Mouse (Mus musculus): ENCODE measurements around the gene Atg4a-ps. TPM values are rescaled to one million over a fixed set of nuclear protein-coding genes. Genes with fewer than 3 reads are reported as not detected.

Gene Atg4a-ps
- polyA plus RNA-seq, 1 experiment from 2014 or later = 0.29 TPM

DNA sequence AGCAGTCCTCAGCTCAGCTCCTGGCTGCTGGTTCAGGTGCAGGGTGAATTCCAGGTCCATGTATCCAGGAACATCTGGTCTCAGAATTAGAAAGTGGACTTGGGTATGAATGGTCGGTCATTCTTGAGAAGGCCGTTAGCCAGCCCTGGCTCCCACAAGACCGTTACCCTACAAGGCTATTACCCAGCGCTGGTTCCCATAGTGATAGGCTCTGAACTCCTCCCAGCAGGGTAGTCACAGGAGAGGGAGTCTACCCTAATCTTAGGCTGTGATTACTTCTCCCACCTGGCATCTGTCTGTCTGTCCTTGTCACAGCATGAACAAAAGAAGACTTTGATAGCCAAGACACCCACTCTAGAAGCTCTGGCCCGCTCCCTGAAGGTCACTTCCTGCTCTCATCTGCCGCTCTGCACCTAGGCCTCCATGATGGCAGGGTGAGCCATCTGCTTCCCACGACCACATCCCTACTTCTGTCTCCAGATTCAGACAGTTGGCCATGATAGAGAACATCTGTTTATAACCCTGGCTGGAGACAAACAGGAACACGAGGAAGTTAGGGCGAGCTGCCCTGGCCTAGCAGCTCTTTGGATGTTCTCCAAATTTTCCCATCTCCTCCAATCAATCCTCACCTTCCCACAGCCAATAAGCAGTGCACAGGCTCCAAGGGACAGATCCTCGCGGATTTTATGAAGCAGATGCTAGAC, 1.4 kb upstream of the Atg4a-ps start:
- Histone ChIP-seq H3K4me2 (ENCODE audit: low read depth, low read length) (no peak overlapping the region), H3K27ac (replicated peaks; ENCODE audit: low read depth, low read length) (no peak overlapping the region), H3K27me3 (ENCODE audit: control insufficient read depth, insufficient read depth, low read length) (no peaks in the 10 kb centered on the region), H3K4me3 (ENCODE audit: low read depth, low read length) (no peak overlapping the region), H3K36me3 (replicated peaks; ENCODE audit: control insufficient read depth, insufficient read depth, low read depth, low read length) (no peaks in the 10 kb centered on the region), H3K4me1 (ENCODE audit: control insufficient read depth, insufficient read depth, low read length) (no peaks in the 10 kb centered on the region), H3K9ac (replicated peaks; ENCODE audit: low read length) (no peak overlapping the region), H3K9me3 (replicated peaks; ENCODE audit: control insufficient read depth, low read length) (no peaks in the 10 kb centered on the region)
- no peak for ATAC-seq (replicated peaks; ENCODE audit: insufficient number of reproducible peaks, low FRiP score, low TSS enrichment, low read depth)
- DNase-seq (ENCODE audit: low spot score) = no peak
- 84% methylated on average over 11 of the region's 11 CpGs for WGBS

DNA sequence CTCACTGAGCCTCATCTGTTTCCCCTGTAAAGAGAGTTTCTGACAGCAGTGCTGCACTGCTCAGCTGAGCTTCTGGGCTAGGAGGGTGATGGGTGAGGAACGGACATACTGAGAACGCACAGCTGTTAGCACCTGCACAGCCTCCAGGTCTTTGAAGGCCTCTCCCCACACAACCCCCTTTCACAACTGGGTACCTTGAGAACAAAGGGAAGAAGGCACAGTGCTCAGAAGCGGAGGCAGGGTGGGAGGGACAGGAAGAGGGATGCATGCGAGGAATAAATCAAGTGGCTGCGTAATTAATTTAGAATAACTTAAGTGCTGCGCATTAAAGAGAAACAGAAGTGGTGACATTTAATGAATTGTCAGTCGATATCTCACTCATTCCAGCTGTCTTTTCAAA, 4.6 kb downstream of the Atg4a-ps start:
- Histone ChIP-seq H3K4me3 (ENCODE audit: low read depth, low read length) (no peak overlapping the region), H3K9me3 (replicated peaks; ENCODE audit: control insufficient read depth, low read length) (no peaks in the 10 kb centered on the region), H3K27me3 (ENCODE audit: control insufficient read depth, insufficient read depth, low read length) (no peaks in the 10 kb centered on the region), H3K9ac (replicated peaks; ENCODE audit: low read length) (no peak overlapping the region), H3K36me3 (replicated peaks; ENCODE audit: control insufficient read depth, insufficient read depth, low read depth, low read length) (no peaks in the 10 kb centered on the region), H3K4me2 (ENCODE audit: low read depth, low read length) (no peak overlapping the region), H3K27ac (replicated peaks; ENCODE audit: low read depth, low read length) (no peak overlapping the region), H3K4me1 (ENCODE audit: control insufficient read depth, insufficient read depth, low read length) (no peaks in the 10 kb centered on the region)
- no peak for DNase-seq (ENCODE audit: low spot score)
- ATAC-seq (replicated peaks; ENCODE audit: insufficient number of reproducible peaks, low FRiP score, low TSS enrichment, low read depth) = no peak
- 66% methylated on average over 7 of the region's 7 CpGs for WGBS

DNA sequence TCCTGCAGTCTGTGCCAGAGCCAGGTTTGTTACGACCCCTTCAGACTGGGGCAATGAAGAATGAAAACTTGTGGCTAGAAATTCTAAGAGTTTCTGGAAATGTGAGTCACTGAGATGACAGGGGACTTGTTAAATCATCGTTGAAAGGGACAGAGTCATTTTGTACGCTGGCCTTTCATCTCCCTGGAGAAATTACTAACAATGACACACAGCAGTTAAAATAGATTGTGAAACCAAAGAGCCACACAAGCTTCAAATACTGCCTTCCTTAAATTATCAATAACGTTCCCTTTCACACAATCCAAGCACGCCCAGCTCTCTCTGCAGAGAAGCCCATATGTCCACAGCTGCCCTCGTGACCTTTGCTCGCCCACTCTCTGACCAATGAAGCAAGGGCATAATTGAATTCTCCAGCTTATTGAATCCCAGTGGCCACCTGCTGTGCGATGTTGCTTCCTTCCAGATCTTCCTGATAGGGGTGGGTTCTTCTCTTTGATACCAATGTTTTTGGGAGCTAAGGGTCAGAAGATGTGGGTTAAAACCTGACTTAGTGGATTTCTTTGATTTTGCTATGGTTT, 5.6 kb downstream of the Atg4a-ps start:
- Histone ChIP-seq H3K27me3 (ENCODE audit: control insufficient read depth, insufficient read depth, low read length) (no peaks in the 10 kb centered on the region), H3K9me3 (replicated peaks; ENCODE audit: control insufficient read depth, low read length) (no peaks in the 10 kb centered on the region), H3K4me2 (ENCODE audit: low read depth, low read length) (no peak overlapping the region), H3K36me3 (replicated peaks; ENCODE audit: control insufficient read depth, insufficient read depth, low read depth, low read length) (no peaks in the 10 kb centered on the region), H3K4me1 (ENCODE audit: control insufficient read depth, insufficient read depth, low read length) (no peaks in the 10 kb centered on the region), H3K9ac (replicated peaks; ENCODE audit: low read length) (no peak overlapping the region), H3K27ac (replicated peaks; ENCODE audit: low read depth, low read length) (no peak overlapping the region), H3K4me3 (ENCODE audit: low read depth, low read length) (no peak overlapping the region)
- ATAC-seq (replicated peaks; ENCODE audit: insufficient number of reproducible peaks, low FRiP score, low TSS enrichment, low read depth) (no peak), DNase-seq (ENCODE audit: low spot score) (no peak)
- WGBS = 42% methylated on average over 8 of the region's 8 CpGs

DNA sequence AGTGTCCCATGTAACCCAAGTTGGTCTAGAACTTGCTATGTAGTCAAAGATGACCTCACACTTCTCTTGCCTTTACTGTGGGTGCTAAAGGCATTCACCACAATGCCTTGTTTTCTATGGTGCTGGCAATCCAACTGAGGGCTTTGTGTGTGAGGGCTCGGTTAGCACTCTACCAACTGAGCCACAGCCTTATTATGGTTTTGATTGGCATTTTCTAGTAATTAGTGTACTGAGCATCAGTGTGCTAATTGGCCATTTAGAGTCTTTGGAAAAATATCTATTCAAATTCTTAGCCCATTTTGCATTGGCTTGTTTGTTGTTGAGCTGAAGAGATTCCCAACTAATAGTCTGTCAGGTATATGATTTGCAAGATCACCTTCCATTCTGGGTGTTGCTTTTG, 8.2 kb downstream of the Atg4a-ps start:
- DNase-seq (ENCODE audit: low spot score) = no peak
- 76% methylated on average over 1 of the region's 1 CpGs for WGBS
- H3K4me3 ChIP-seq (ENCODE audit: low read depth, low read length) = no peak overlapping the region
- no peak overlapping the region for H3K4me2 ChIP-seq (ENCODE audit: low read depth, low read length)
- H3K36me3 ChIP-seq (replicated peaks; ENCODE audit: control insufficient read depth, insufficient read depth, low read depth, low read length) = no peaks in the 10 kb centered on the region
- no peaks in the 10 kb centered on the region for H3K4me1 ChIP-seq (ENCODE audit: control insufficient read depth, insufficient read depth, low read length)
- H3K27me3 ChIP-seq (ENCODE audit: control insufficient read depth, insufficient read depth, low read length) = no peaks in the 10 kb centered on the region
- no peak for ATAC-seq (replicated peaks; ENCODE audit: insufficient number of reproducible peaks, low FRiP score, low TSS enrichment, low read depth)
- no peak overlapping the region for H3K9ac ChIP-seq (replicated peaks; ENCODE audit: low read length)
- no peaks in the 10 kb centered on the region for H3K9me3 ChIP-seq (replicated peaks; ENCODE audit: control insufficient read depth, low read length)
- H3K27ac ChIP-seq (replicated peaks; ENCODE audit: low read depth, low read length) = no peak overlapping the region

DNA sequence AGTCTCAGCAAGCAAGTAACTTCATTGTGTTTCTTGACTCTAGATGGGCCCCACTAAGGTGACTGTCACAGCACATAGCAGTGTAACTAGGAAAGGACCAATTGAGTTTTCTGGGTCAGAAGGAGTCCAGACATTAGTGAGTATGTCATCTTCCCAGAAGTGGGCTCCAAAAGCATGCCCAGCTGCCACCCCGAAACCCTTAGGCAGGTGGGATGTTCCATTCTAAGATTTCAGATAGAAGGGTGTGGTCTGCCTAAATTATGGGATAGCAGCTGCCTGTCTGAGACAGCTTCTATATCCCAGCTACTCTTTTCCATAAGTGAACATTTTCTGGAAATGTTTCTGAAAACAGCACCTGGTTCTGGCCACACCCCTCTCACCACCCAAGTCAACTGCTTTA, 11.6 kb downstream of the Atg4a-ps start:
- no peak overlapping the region for H3K9ac ChIP-seq (replicated peaks; ENCODE audit: low read length)
- H3K27ac ChIP-seq (replicated peaks; ENCODE audit: low read depth, low read length) = no peak overlapping the region
- H3K9me3 ChIP-seq (replicated peaks; ENCODE audit: control insufficient read depth, low read length) = no peaks in the 10 kb centered on the region

DNA sequence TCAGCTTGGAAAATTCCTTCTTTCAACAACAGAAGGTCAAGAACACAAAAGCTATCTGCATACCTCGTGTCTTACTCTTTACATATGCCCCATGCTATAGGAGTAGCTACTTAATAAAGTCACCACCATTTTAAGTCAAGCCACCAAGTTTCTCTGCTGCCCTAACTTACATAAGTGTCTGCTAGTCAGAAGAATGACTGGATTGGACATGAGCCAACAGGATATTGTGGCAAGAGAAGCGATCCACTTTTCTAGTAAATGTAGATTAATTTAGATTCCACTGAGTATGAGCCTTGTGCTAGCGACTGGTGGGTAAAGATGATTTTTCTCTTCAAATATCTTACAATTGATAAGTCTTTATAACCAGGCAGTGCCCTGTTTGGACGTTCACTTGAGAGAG, 12.0 kb downstream of the Atg4a-ps start:
- ATAC-seq (replicated peaks; ENCODE audit: insufficient number of reproducible peaks, low FRiP score, low TSS enrichment, low read depth) (no peak), DNase-seq (ENCODE audit: low spot score) (no peak)
- Histone ChIP-seq H3K36me3 (replicated peaks; ENCODE audit: control insufficient read depth, insufficient read depth, low read depth, low read length) (no peaks in the 10 kb centered on the region), H3K4me1 (ENCODE audit: control insufficient read depth, insufficient read depth, low read length) (no peaks in the 10 kb centered on the region), H3K4me3 (ENCODE audit: low read depth, low read length) (no peak overlapping the region), H3K27me3 (ENCODE audit: control insufficient read depth, insufficient read depth, low read length) (no peaks in the 10 kb centered on the region), H3K4me2 (ENCODE audit: low read depth, low read length) (no peak overlapping the region), H3K27ac (replicated peaks; ENCODE audit: low read depth, low read length) (no peak overlapping the region), H3K9me3 (replicated peaks; ENCODE audit: control insufficient read depth, low read length) (no peaks in the 10 kb centered on the region), H3K9ac (replicated peaks; ENCODE audit: low read length) (no peak overlapping the region)
- 85% methylated on average over 4 of the region's 4 CpGs for WGBS

More for the DNA sequence above, 11.6 kb downstream of the Atg4a-ps start:
- ATAC-seq (replicated peaks; ENCODE audit: insufficient number of reproducible peaks, low FRiP score, low TSS enrichment, low read depth) (no peak), DNase-seq (ENCODE audit: low spot score) (no peak)
- H3K27me3 ChIP-seq (ENCODE audit: control insufficient read depth, insufficient read depth, low read length) = no peaks in the 10 kb centered on the region
- WGBS = 100% methylated on average over 1 of the region's 1 CpGs
- no peaks in the 10 kb centered on the region for H3K4me1 ChIP-seq (ENCODE audit: control insufficient read depth, insufficient read depth, low read length)
- H3K4me2 ChIP-seq (ENCODE audit: low read depth, low read length) = no peak overlapping the region
- no peaks in the 10 kb centered on the region for H3K36me3 ChIP-seq (replicated peaks; ENCODE audit: control insufficient read depth, insufficient read depth, low read depth, low read length)
- H3K4me3 ChIP-seq (ENCODE audit: low read depth, low read length) = no peak overlapping the region

DNA sequence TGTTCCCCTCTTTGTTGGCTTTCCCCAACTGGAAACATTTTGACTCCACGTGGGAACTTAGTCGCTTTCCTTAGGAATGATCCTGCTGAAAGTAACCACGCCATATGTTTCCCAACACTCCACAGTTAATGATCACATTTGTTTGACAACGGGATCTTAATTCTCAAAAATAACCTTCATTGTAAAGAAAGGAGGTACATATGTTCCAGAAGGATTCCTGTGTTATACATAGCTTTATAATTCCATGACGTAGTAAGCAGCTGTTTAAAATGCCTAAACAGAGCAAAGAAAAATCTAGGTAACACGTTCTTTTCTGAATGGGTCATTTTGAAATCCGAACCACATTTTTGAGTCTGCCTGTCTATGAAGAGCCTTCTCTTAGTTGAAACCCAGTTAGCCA, 12.7 kb downstream of the Atg4a-ps start:
- ATAC-seq (replicated peaks; ENCODE audit: insufficient number of reproducible peaks, low FRiP score, low TSS enrichment, low read depth) (no peak), DNase-seq (ENCODE audit: low spot score) (no peak)
- no peak overlapping the region for H3K4me2 ChIP-seq (ENCODE audit: low read depth, low read length)
- no peak overlapping the region for H3K27ac ChIP-seq (replicated peaks; ENCODE audit: low read depth, low read length)
- no peaks in the 10 kb centered on the region for H3K36me3 ChIP-seq (replicated peaks; ENCODE audit: control insufficient read depth, insufficient read depth, low read depth, low read length)
- H3K27me3 ChIP-seq (ENCODE audit: control insufficient read depth, insufficient read depth, low read length) = no peaks in the 10 kb centered on the region
- H3K9me3 ChIP-seq (replicated peaks; ENCODE audit: control insufficient read depth, low read length) = no peaks in the 10 kb centered on the region
- 83% methylated on average over 7 of the region's 7 CpGs for WGBS
- H3K4me3 ChIP-seq (ENCODE audit: low read depth, low read length) = no peak overlapping the region
- no peaks in the 10 kb centered on the region for H3K4me1 ChIP-seq (ENCODE audit: control insufficient read depth, insufficient read depth, low read length)
- no peak overlapping the region for H3K9ac ChIP-seq (replicated peaks; ENCODE audit: low read length)

DNA sequence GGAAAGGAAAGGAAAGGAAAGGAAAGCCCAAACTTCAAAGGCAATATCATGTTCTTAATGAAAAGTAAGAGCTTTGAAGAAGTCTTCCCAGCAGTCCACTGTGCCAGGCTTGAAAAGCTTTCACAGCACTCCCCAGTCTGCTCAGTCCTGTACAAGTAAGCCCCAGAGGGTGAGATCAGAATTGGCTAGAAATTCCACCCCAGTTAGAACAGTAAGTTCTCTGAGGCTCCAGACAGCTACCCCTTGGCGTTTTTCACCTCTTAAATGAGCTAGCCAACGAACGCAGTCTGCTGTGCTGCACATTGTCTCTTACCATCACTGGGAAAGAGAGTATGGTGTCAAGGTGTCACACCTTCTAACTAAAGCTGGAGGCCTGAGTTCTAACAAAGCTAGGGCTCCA, 18.2 kb downstream of the Atg4a-ps start:
- no peaks in the 10 kb centered on the region for H3K4me1 ChIP-seq (ENCODE audit: control insufficient read depth, insufficient read depth, low read length)
- H3K27ac ChIP-seq (replicated peaks; ENCODE audit: low read depth, low read length) = no peak overlapping the region
- 86% methylated on average over 3 of the region's 3 CpGs for WGBS
- ATAC-seq (replicated peaks; ENCODE audit: insufficient number of reproducible peaks, low FRiP score, low TSS enrichment, low read depth) (no peak), DNase-seq (ENCODE audit: low spot score) (no peak)
- H3K4me3 ChIP-seq (ENCODE audit: low read depth, low read length) = no peak overlapping the region
- H3K27me3 ChIP-seq (ENCODE audit: control insufficient read depth, insufficient read depth, low read length) = no peaks in the 10 kb centered on the region
- H3K9me3 ChIP-seq (replicated peaks; ENCODE audit: control insufficient read depth, low read length) = no peaks in the 10 kb centered on the region
- no peak overlapping the region for H3K9ac ChIP-seq (replicated peaks; ENCODE audit: low read length)
- H3K36me3 ChIP-seq (replicated peaks; ENCODE audit: control insufficient read depth, insufficient read depth, low read depth, low read length) = no peaks in the 10 kb centered on the region
- H3K4me2 ChIP-seq (ENCODE audit: low read depth, low read length) = no peak overlapping the region

Measured in embryonic facial prominence, embryonic 11.5 days (tissue).